Mouse (Mus musculus): ENCODE data around the gene Stxbp5.
"Not testable (repeated sequence)": the region's sequence is repeated elsewhere in the genome, so short reads cannot be mapped to it uniquely, and the experiment has no call there.

Stxbp5 gene

DNA sequence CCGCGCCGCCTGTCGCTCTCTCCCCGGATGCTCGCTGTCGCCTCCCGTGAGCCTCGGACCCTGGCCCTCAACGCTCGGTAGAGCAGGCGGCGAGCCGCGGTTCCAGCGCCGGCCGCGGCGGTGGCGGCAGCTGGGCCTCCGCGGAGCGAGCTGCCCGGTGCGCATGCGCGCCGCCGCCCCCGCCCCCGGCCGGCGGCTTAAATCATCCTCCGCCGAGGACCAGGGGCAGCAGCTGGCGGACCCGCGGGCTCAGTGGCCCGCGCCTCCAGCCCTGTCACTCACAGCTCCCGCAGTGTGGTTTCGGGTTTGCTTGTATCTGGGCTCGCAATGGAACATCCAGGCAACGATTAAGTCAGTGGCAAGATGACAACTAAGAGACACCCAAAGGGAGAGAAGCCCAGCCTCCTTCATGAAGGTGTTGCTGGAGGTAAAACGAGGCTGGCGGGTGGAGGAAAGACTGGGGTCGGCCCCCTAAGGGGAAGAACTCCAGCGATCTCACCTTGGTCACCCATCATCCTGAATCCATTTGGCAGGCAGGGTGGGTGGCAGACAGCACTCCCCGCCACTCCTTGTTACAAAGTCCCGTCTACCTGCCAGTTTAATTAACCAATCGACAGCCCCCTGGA, at the start of gene Stxbp5:
Gene Stxbp5 (minus strand): TSS at position 9 of the 626 bp plus-strand sequence.
- in situ Hi-C loops (cut with MboI, MseI): loop anchor here (10.0 kb wide), 2 partner anchors 106 to 284 kb away; no protein-coding TSS in a partner anchor

DNA sequence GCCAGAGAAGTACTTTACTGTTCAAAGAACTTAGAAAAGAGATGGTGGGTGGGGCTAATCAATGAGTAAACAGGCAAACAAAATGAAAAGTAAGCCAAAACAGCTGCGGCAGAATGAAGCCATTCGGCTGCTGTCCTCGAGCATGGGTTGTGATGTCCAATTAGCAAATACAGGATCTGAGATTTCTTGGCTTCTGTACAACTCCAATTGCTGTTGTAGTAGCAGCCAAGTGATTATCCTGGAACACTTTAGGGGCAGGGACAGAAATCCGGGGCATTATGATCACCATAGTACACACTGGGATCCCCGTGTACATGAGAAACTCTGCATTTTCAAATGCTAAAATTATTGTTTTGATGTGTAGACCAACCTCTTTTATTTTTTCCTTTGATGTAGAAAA, 11.5 kb upstream of the Stxbp5 start:
- in situ Hi-C loops (cut with MboI, MseI): no loop called here

DNA sequence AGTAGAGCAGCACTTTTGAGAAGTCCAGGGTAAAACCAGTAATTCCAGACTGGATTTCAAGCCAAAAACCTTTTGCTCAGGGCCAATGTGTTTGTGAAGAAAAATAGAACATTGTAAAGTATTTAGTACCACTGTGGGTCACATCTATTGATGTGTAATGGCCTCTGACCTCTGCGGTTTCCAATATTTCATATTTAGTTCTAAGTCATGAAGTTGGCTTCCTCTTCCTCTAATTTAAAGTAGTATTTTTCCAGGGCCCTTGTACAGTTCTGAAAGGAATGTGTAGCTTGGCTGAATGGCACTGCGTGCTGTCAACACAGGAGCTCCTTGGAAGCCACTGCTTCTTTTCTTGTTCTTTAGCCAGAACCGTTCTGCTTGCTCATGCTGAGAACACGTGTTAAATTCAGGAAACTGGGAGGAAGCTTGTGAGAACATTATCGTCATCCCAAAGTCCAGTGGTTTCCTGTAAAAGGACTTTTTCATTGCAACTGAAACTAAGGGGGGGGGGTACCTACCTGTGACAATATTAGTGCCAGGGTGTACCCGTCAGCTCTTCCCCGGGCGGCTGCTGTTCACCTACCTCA, 7.1 kb upstream of the Stxbp5 start:
- in situ Hi-C loops (cut with MboI, MseI): loop anchor here (10.0 kb wide), 2 partner anchors 113 to 277 kb away; no protein-coding TSS in a partner anchor

DNA sequence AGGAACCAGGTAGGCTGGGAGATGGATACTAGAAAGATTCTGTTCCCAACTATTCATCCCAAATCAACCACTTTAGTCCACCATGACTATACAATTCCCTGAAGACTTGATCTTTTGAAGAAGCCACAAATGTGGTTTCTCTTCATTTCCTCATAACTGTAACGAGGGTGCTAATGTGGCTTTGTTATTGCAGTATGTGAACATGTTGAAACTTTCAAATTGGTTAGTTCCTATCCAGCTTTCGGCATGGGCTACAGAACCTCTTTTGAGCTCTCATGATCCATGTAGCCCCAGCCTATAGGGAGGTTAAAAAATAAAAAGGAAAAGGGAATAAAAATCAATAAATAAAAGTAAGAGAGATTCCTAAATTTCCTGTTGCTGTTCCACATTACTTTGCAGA, 6.6 kb upstream of the Stxbp5 start:
- in situ Hi-C loops (cut with MboI, MseI): loop anchor here (10.0 kb wide), 2 partner anchors 113 to 277 kb away; no protein-coding TSS in a partner anchor

DNA sequence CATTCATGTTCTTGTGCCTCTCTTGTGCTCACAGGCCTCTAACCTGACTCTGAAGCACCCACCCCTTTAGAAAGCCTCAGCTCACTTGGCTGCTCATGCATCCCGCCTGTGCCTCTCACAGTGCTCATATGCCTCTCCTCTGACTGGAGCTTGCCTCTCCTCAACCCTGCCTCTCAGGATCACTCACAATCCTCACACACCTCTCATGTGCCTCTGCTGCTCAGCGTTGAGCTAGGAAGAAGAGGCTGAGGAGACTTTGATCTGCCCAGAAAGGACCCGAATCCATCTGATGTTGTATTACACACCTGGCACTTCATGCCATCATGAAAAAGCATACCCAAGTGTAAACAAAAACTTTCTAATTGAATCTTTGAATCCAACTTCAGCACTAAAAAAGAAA, 5.3 kb upstream of the Stxbp5 start:
- in situ Hi-C loops (cut with MboI, MseI): loop anchor here (10.0 kb wide), 2 partner anchors 111 to 279 kb away; no protein-coding TSS in a partner anchor

DNA sequence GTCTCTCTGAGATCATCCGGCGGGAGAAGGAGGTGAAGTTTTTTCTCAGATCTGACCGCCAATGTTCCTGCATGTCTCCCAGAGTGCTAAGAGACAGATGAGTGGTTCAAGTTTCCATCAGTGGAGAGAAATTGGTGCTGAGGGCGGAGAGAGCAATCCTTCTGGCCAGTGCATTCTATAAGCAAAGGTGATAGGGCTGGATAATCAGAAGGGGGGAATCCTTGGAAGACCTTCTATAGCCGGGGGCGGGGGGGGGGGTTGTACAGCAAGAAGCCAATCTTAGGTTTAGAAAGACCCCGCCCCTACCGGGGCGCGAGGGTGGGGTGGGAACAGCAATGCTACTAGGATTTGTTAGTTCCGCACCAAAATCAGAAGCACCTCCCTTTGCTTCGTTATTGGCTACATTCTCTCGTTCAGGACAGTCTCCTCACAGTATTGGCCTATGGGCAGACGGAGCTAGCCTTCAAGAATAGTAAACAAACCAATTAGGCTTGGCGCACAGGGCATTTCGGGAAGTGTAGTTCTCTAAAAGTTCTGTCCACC, 889 bp upstream of the Stxbp5 start:
- in situ Hi-C loops (cut with MboI, MseI): loop anchor here (10.0 kb wide), 2 partner anchors 107 to 283 kb away; no protein-coding TSS in a partner anchor

DNA sequence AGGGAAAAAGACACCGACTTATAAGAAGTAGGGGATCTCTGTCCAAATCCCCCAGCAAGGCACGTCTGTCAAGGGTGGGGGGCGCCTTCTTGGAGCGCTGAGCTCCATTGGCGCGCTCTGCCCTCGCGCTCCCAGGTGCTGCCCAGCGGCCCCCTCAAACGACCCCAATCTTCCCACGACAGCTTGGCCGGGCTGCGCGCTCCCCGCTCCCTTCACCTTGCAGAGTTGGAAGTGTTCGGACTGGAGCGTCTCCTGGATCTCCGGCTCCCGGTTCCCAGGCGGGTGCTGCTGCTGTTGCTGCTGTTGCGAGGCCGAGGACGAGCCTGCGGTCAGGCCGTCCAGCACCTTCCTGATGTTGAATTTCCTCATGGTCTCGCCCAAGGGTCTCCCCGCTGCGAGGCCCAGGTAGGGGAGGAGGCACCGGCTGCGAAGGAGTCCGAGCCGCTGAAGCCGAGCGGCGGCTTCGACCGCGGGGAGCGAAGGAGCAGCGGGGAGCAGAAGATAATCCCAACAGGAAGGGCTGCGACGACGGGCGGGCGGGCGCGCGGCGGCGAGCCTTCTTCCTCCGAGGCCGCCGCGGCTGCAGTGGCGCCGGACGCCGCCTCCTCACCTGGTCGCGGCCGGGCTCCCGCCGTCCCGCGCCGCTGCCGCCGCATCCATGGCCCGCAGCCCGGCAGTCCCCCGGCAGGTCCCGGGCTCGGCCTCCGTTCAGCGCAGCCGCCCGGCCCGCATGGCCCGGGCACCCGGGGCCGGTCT, 386 bp downstream of the Stxbp5 start:
- in situ Hi-C loops (cut with MboI, MseI): loop anchor here (10.0 kb wide), 2 partner anchors 106 to 284 kb away; no protein-coding TSS in a partner anchor

DNA sequence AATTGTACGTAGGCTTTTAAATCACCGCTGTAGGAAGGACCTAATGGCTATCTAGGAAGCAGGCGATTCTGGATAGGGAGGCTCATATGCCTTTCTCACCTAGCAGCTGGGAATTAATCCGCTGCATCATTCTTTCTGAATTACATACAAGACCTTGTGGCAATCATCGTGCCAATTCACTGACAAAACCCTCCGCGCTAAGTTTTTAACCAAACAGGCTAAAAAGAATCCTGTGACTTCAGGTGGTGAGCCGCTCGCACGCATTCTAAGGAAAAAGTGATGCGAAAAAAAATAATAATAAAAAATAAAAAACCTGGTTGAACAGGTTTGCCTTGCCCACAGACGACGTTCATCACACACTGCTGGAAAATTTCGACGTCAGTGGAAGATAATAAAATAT, 1.1 kb downstream of the Stxbp5 start:
- in situ Hi-C loops (cut with MboI, MseI): loop anchor here (10.0 kb wide), 2 partner anchors 105 to 285 kb away; no protein-coding TSS in a partner anchor

DNA sequence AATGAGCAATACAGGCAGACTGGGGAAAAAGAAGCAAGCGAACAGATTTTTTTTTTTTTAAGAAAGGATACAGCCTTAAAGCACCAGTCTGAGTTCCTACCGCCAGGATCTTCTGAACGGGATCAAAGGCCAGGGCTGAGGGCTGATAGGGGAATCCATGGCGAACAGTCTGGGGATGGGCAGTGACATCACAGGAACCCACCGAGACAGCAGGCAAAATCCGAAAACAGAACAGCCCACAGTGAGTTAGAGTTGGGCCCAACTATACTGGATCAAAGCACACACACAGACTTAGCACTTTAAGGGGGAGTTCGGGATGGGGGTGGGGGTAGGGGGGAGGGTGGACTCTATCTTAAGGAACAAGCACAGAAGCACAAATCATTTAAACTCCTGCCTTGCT, 1.8 kb downstream of the Stxbp5 start:
- in situ Hi-C loops (cut with MboI, MseI): no loop called here

DNA sequence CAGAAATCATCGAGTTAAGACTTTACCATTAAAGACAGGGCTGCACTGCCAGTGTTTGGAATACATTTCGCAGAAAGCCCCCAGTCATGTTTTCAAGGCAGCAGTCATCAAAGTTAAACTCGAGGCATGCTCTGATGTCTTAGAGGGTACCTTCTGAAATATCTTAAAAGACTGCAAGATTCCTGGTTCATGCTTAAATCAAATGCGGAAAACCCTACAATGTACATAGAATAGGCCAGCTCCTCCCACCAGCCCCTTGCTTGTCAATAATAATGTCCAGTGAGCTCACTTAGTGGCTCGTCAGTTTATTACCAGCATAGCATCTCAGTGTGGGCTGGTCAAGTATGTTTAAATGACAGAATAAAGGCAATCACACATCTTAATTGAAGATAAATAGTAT, 3.0 kb downstream of the Stxbp5 start:
- in situ Hi-C loops (cut with MboI, MseI): no loop called here

DNA sequence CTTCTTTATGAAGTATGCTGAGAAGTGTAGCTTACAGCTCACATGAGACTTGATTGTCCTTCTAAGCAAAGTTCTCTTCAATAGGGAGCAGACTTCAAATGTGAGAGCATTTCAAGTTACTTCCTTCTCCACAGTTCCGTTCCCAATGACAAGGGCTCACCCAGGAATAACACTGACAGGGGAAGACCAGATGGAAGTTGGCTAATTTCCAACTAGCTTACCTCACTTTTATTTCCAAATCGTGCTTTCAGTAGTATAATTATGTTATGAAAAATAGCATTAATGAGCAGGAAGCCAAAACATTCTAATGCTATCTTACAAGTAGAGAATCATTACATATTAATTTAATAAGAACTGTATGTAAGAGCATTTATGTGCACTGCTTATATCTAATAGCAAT, 7.3 kb downstream of the Stxbp5 start:
- in situ Hi-C loops (cut with MboI, MseI): no loop called here

DNA sequence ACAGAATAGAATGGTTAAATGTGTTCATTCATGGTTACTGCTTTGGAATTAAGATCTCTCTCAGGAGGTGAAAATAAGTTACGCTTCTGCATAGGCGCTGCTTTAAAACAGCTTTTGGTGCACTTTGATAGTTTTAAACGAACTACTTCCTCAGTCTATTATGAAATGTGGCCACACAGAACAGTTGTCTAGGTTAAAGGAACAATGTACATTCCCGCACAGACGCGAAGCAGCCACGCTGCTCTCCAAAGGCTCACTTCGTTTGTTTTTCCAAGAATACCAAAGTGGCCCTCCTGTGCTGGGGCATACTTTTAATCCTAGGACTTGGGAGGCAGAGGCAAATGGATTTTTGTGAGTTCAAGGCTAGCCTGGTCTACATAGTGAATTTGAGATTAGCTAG, 11.2 kb downstream of the Stxbp5 start:
- in situ Hi-C loops (cut with MboI, MseI): no loop called here

DNA sequence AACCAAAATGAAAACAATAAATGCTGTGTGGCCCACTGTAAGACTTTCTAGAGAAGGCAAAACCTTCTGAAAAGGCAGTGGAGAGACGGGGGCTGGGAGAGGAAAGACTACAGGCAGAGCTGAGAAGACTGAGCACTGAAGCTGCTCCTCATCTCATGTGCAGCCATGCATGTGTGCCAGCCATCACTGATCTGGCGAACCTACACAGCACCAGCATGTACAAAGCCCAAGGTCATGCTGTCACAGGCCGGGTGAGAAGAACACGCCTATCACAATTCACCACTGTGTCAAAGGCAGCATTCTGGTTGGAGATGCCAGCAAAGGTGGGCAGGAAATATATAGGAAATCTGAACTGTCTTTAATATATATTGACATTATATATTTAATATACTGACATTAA, 12.2 kb downstream of the Stxbp5 start:
- in situ Hi-C loops (cut with MboI, MseI): no loop called here

DNA sequence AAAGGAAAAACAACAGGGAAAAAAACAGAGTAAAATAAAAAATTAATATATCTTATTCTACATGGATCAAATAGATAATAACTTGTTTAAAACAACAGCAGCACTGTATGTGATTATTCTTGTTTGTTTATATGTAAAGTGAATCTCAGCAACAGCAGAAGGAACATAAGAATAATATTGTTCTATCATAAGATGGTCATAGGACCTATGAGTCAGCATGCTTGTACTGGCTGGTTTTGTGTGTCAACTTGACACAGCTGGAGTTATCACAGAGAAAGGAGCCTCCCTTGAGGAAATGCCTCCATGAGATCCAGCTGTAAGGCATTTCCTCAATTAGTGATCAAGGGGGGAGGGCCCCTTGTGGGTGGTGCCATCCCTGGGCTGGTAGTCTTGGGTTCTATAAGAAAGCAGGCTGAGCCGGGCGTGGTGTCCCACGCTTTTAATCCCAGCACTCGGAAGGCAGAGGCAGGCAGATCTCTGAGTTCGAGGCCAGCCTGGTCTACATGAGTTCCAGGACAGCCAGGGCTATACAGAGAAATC, 19.0 kb downstream of the Stxbp5 start:
- in situ Hi-C loops (cut with MboI, MseI): not testable (repeated sequence)

DNA sequence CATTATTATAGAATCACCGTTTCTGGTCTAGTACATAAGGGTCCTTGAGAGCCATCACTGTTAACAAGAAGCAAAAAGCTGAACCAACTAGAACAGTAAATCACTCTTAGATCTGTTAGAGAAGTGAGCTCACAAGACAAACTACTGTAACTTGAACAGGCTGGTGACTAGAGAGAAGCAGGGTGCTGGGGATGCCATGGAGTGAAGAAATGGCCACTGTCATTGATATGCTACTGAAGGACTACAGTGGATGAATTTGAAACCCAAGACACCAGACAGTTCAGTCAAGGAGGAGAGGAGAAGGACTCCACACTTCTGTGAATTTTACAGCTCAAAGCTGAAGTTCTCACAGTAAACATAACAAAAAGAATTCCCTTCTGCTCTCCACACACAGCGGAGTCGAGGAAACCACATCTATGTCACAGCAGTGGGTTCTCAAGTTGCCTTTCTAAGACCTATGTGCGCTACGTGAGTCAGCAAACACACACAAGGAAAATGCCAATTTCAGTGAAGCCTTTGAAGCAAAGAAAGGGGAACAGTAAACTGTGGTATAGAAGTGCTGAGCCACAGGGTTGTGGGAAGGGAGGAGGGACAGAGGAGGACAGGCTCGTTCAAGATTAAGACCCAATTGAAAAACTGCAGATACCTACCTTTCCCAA, 20.7 kb downstream of the Stxbp5 start:
- in situ Hi-C loops (cut with MboI, MseI): no loop called here

DNA sequence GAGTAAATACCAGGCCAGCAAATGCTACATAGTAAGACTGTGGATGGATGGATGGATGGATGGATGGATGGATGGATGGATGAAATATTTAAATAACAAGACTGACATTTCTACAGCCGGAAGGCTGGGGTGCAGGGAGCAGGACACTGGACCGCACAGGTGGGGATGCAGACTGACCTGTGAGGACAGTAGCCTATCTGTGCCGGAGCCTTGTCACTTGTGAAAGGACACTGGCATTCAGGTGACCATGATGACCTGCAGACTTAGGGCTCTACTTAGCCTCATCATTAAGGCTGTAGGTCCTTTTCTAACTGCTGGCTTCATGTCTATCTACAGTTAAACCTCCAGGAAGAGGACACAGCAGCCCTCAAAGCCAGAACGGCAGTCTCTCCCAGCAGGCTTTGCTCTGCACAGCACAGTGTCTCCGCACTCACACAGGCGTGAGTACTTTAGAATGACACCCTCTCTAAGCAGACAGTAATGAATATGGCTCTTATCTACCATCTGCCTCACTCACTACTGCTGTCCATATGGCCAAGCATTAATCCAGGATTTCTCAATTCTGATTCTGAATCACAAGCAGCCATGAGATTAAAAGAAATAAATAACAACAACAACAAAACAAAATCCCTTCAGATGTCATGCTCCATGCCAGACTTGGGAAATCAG, 21.9 kb downstream of the Stxbp5 start:
- in situ Hi-C loops (cut with MboI, MseI): no loop called here

DNA sequence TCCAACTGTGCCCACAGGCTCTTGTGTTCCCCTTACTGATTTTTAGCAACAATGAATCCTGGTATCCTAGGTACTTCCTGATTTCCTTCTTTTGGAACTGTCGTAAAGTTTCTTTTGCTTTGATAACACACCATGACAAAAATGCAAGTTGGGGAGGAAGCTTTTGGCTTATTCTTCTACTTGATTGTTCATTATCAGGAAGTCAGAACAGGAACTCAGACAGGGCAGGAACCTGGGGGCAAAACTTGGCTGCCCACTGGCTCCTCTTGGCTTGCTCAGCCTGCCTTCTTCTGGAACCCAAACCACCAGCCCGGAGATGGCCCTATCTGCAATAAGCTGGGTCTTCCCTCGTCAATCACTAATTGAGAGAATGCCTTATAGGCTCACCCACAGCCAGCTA, 25.0 kb downstream of the Stxbp5 start:
- in situ Hi-C loops (cut with MboI, MseI): no loop called here

DNA sequence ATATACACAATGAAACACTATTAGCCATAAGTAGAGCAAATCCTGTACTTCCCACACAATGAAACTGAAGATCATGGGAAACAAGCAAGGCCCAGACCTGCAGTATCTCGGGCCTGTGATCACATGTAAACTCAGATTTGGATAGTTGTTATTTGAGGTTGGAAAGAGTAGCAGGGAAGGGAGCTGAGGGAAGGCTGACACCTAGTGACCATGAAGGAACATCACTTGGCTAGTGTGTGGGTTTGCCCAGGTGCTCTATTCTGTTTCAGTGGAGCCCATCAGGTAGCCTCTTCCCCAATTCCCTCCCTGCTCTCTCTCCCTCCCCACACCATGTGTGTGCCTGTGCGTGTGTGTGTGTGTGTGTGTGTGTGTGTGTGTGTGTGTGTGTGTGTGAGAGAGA, 28.7 kb downstream of the Stxbp5 start:
- in situ Hi-C loops (cut with MboI, MseI): no loop called here

DNA sequence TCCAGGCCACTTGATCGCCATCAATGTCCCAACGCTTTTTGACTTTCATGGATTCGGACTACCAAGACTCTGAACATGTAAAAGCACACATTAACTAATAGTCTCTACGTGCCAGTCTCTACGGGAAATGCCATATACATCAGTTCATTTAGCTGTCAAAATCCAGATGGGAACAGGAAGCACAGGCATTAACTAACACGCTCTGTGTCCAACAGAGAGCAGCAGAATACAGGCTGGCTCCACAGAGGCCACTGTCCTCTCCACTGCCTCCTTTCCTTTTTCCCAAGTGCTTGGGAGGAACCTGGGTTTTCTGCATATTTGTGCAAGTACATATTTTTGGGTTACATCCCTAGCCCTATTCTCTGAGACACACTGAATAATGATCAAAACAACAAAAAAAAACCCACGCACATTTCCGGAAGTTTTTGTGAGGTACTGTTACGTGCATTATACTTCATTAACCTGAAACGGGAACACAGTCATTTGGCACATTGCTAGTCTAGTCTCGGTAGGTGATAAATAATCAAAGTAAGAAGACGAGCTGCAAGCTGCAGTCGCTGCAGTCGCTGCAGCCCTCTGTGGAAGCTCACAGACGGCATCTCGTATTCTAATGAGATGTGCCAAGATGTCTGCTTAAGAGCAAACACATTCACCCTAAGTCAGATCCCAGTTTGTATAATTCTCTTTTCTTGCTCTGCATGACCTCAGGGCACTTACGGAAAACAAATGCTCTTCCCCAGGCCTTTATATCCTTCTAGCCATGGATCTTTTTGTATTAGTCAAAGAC, 33.9 kb downstream of the Stxbp5 start:
- in situ Hi-C loops (cut with MboI, MseI): no loop called here

DNA sequence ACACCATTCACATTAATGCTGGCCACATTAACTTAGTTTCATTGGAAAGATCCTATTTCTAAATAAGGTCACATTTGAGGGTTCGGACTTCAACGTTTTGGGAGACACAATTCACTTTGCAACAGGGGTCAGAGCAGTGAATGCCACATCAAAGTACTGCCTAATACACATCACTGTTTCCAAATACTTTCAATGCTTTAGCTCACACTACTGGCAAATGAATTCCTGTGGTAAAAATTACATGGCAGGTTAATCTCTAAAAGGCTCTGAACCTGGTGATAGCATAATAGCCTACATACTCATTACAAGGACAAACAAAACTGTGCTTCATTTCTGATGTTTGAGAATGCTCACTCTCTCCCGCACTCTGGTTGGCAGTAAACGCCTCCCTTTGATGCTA, 40.9 kb downstream of the Stxbp5 start:
- in situ Hi-C loops (cut with MboI, MseI): no loop called here

Measured in T-helper 1 cell (primary cell).